Mouse (Mus musculus) monocyte, adult 5-6 weeks (primary cell): ENCODE data around the gene Pi4kb. TPM values are rescaled to one million over a fixed set of nuclear protein-coding genes. Genes with fewer than 3 reads are reported as not detected.

Experiments used
- ATAC-seq: fragments of 153-309, 156-312 bp; replicated peaks from 2 replicates; pipeline ENCODE4 v1.8.0; 2017; ENCODE audit warnings: mild to moderate bottlenecking; ENCODE audit not compliant: low TSS enrichment, insufficient number of reproducible peaks, severe bottlenecking, poor library complexity, low FRiP score
- total RNA-seq: library from RNA; stranded (forward); fragments of 200-1000, 200-491, 200-594 nt; gene quantifications from 3 replicates; pipeline ENCODE4 v1.2.3, GENCODE M21; 2017

Pi4kb gene
- total RNA-seq, 1 experiment from 2014 or later, result 25.2 TPM

- ATAC-seq, result peak; percentile 75
Measured at GRCm38 (mm10) chr3:95042838-95043229, 68.3 kb downstream of the Pi4kb start.

- no peak for ATAC-seq
Measured at GRCm38 (mm10) chr3:95043251-95043650, 68.7 kb downstream of the Pi4kb start.

- no peak for ATAC-seq
Measured at GRCm38 (mm10) chr3:95046462-95047057, 72.0 kb downstream of the Pi4kb start.

- no peak for ATAC-seq
Measured at GRCm38 (mm10) chr3:95047914-95048313, 73.4 kb downstream of the Pi4kb start.

GRCm38 (mm10) chr3:95052959-95053358 lies 78.4 kb downstream of the Pi4kb start:
- ATAC-seq, result peak; percentile 68; the same call in 1 of the 2 replicates

- ATAC-seq, result peak; percentile 69
Measured at GRCm38 (mm10) chr3:95053701-95054100, 79.2 kb downstream of the Pi4kb start.

GRCm38 (mm10) chr3:95054481-95055260 lies 80.1 kb downstream of the Pi4kb start:
- ATAC-seq, result no peak

DNA sequence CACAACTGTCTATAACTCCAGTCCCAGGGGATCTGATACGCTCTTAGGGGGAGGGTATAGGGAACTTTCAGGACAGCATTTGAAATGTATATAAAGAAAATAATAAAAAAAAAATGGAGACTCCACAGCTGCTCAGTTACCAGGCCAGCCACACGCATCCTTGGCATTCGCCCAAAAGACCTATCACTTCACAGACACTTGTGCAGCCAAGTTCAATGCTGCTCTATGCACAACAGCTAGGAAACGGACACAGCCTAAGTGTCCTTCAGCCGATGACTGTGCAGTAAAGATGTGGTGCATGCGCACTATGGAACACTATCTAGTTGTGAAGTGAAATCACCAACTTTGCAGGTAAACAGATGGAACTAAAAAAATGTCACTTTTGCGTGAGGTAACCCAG lies 81.7 kb downstream of the Pi4kb start:
- no peak for ATAC-seq

Other genes with a start within 250 kb of the Pi4kb start
- 0.32 TPM in 1 of 3 replicates, not detected in the others for gene Cgn, start 188.2 kb upstream of the Pi4kb start, total RNA-seq
- gene Pogz, start 137.2 kb upstream of the Pi4kb start, total RNA-seq, result 14.4 to 29.8 TPM (median 15.6 TPM) in 3 replicates
- 162 to 242 TPM (median 193 TPM) in 3 replicates for gene Psmb4, start 87.8 kb upstream of the Pi4kb start, total RNA-seq
- gene Selenbp1, start 41.7 kb upstream of the Pi4kb start, total RNA-seq, result 8.9 to 16.0 TPM (median 14.1 TPM) in 3 replicates
- 13.9 to 19.6 TPM (median 17.9 TPM) in 3 replicates for gene Rfx5, start 20.7 kb upstream of the Pi4kb start, total RNA-seq
- 17.3 to 33.2 TPM (median 29.2 TPM) in 3 replicates for gene Zfp687, start 40.7 kb downstream of the Pi4kb start, total RNA-seq
- 201 to 282 TPM (median 263 TPM) in 3 replicates for gene Psmd4, start 67.9 kb downstream of the Pi4kb start, total RNA-seq
- 12.2 to 29.3 TPM (median 16.7 TPM) in 3 replicates for gene Pip5k1a, start 132.2 kb downstream of the Pi4kb start, total RNA-seq
- gene Vps72, start 136.3 kb downstream of the Pi4kb start, total RNA-seq, result 43.2 to 86.5 TPM (median 55.3 TPM) in 3 replicates
- gene Tmod4, start 149.7 kb downstream of the Pi4kb start, total RNA-seq, result not detected in 3 replicates
- 65.3 to 128 TPM (median 82.5 TPM) in 3 replicates for gene Scnm1, start 159.3 kb downstream of the Pi4kb start, total RNA-seq
- 4.1 to 5.9 TPM (median 5.7 TPM) in 3 replicates for gene Lysmd1, start 159.4 kb downstream of the Pi4kb start, total RNA-seq
- 63.2 to 73.9 TPM (median 73.1 TPM) in 3 replicates for gene Tnfaip8l2, start 167.6 kb downstream of the Pi4kb start, total RNA-seq
- not detected in 3 replicates for gene Sema6c, start 185.7 kb downstream of the Pi4kb start, total RNA-seq
- 87.0 to 129 TPM (median 91.1 TPM) in 3 replicates for gene Gabpb2, start 243.2 kb downstream of the Pi4kb start, total RNA-seq